Mouse (Mus musculus): Measurements from ENCODE around the gene Otof.

The Otof gene

DNA sequence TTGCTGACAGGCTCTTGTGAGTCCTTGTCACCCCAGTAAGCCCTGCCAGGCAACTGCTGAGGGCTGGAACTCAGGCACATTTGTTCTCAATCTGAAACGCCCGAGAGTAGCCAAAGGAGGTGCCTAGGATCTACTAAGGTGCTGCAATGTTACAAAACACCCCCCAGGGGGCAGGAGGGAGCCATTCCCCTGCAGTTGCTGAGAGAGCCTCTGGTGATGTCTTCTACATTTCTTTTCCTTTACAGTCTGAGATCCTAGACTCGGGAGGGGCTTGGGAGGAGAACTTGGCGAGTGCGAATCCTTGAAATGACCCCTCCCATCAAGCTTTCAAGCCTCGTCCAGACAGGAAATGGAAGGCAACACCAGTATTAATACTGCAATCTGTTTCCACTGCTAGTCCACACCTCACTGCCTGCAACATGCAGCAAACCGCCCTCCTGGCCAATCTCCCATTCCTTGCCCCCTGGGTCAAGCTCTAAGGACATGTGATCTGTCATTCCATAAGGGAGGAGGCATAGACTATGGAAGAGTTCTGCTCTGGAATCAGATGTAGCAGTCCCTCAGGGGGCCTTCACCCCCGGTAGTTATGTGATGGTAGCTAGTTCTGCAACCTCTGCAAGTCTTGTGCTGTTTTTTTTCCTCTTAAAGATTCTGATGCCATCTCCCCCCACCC lies 38.0 kb downstream of the Otof start:
- DNase-seq (ENCODE audit: low spot score in 2 of 2), result peak; percentile 54 to 71

DNA sequence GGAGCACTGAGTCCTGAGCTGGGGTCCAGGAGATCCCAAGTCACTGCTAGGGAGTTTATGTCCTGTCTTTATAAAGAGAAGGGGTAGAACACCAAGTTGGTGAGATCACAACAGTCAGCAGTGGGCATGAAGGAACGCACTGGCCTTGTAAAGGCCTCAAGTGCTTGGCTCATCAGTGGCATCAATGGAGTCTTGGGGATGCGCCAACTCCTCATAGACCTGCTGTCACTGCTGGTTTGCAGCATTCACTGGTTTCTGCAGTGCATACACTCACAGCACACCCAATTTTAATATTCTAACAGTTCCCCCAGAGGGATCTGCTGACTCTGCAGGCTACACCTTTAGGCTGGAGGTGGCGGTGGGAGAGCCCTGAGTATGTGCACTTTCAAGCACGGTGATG lies 38.6 kb downstream of the Otof start:
- DNase-seq (ENCODE audit: low spot score in 2 of 2), result peak in 1 of 2 experiments; percentile 20

DNA sequence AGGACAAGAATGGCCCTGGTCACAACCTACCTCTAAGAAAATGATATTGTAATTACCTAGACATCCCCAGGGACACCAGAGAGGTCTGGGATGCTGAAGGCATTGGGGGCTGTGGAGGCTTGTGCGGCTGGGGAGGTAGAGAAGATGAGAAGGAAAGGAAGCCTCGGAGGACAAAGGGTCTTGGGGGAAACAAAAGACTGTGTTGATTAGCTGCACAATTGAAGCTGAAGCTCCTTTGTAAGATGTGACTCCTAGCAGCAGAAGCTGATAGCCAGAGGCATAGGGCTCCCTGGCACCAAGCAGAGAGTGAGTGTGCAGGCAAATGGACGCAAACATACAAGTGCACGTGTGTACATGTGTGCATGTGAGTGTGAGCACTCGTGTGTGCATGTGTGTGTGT lies 45.1 kb downstream of the Otof start:
- DNase-seq (ENCODE audit: low spot score in 2 of 2), result no peak

- DNase-seq (ENCODE audit: low spot score in 2 of 2), result no peak
These were observed 45.9 kb downstream of the Otof start for GRCm38 (mm10) chr5:30415876-30416275.

GRCm38 (mm10) chr5:30415381-30415780 lies 46.4 kb downstream of the Otof start:
- DNase-seq (ENCODE audit: low spot score in 2 of 2), result no peak

GRCm38 (mm10) chr5:30411524-30411923 lies 50.2 kb downstream of the Otof start:
- DNase-seq (ENCODE audit: low spot score in 2 of 2), result no peak

DNA sequence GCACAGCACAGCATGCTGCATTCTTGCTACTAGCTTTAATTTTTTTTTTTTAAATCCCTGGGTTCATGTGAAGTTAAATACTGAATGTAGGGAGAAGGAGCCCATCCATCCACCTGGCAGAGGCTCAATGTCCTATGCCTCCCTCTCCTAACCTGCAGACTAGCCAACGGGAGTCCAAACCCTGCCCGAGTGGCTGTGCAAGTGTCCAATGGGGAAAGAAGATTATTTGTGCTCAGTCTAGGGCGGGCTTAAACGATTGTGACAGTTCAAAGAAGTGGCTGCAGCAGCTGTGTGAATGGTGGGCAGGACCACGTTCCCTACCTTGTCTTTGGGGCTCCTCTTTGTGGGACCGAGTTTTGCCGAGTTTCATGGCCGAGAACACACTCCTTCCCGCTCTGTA lies 54.9 kb downstream of the Otof start:
- peak in 1 of 2 experiments; percentile 14 for DNase-seq (ENCODE audit: low spot score in 2 of 2)

- no peak for DNase-seq (ENCODE audit: low spot score in 2 of 2)
These were observed 60.6 kb downstream of the Otof start for GRCm38 (mm10) chr5:30401165-30401564.

GRCm38 (mm10) chr5:30400521-30400920 lies 61.2 kb downstream of the Otof start:
- DNase-seq (ENCODE audit: low spot score in 2 of 2), result no peak

- peak; percentile 68 to 80 for DNase-seq (ENCODE audit: low spot score in 2 of 2)
These were observed 70.3 kb downstream of the Otof start for GRCm38 (mm10) chr5:30391473-30391872.

- no peak for DNase-seq (ENCODE audit: low spot score in 2 of 2)
These were observed 71.9 kb downstream of the Otof start for GRCm38 (mm10) chr5:30389836-30390235.

DNA sequence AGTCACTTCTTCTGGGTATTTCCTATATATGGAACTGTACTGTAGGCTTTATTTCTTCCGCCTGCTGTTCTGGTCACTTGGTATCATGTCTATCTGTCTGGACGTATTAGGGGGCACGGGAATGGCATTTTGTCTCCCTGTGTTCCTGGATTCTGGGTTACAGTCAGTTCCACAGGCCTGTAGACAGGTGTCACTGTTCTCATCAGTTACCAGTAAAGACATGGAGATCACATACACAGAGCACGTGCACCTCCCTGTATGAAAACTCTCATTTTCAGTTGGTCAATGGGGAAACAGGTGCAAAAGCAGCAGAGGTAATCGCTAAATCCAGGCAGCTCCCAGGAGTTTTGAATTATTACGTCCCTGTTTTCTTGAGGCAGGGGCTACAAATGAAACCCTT lies 74.0 kb downstream of the Otof start:
- DNase-seq (ENCODE audit: low spot score in 2 of 2), result no peak

GRCm38 (mm10) chr5:30382876-30383275 lies 78.9 kb downstream of the Otof start:
- no peak for DNase-seq (ENCODE audit: low spot score in 2 of 2)

GRCm38 (mm10) chr5:30369426-30369825 lies 92.3 kb downstream of the Otof start:
- DNase-seq (ENCODE audit: low spot score in 2 of 2), result no peak

DNA sequence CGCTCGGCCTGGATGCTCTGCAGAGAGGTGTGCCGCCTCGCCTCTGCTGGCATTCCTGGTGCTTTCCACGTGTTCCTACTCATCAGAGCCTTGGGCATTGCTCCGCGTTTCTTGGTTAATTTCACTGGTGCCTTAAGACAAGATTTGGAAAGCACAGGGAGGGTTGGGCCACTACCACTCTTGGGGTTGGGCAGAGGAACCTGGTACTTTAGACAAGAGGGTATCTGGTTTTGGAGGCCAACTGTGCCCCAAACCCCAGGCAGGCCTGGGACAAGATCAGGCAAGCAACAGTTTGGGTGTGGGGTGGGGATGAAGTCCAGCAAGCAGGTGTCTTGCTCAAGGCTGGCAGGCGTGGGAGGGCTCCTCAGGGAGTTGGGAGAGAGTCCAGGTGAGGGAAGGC lies 94.3 kb downstream of the Otof start:
- no peak for DNase-seq (ENCODE audit: low spot score in 2 of 2)

GRCm38 (mm10) chr5:30358436-30359099 lies 103.2 kb downstream of the Otof start:
- no peak for DNase-seq (ENCODE audit: low spot score in 2 of 2)

GRCm38 (mm10) chr5:30356647-30357046 lies 105.1 kb downstream of the Otof start:
- no peak for DNase-seq (ENCODE audit: low spot score in 2 of 2)

- no peak for DNase-seq (ENCODE audit: low spot score in 2 of 2)
These were observed 106.1 kb downstream of the Otof start for GRCm38 (mm10) chr5:30355559-30356159.

- no peak for DNase-seq (ENCODE audit: low spot score in 2 of 2)
These were observed 106.6 kb downstream of the Otof start for GRCm38 (mm10) chr5:30355114-30355513.

DNA sequence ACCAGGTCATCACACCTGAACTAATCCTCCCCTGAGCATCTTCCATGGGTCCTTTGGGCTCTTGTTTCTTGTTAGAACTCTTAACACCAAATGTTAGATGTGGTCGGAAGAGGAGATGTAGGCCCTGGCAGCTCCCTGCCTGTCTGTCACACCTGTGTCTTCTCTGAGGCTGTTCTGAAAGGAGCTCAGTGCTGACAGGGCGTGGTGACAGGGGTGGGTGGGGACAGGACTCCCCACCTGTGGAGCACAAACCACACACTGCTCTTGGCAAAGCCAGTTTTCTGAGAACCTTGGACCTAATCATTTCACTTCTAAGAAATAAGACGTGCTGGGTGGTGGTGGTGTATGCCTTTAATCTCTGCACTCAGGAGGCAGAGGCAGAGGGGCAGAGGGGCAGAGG lies 108.1 kb downstream of the Otof start:
- no peak for DNase-seq (ENCODE audit: low spot score in 2 of 2)

DNA sequence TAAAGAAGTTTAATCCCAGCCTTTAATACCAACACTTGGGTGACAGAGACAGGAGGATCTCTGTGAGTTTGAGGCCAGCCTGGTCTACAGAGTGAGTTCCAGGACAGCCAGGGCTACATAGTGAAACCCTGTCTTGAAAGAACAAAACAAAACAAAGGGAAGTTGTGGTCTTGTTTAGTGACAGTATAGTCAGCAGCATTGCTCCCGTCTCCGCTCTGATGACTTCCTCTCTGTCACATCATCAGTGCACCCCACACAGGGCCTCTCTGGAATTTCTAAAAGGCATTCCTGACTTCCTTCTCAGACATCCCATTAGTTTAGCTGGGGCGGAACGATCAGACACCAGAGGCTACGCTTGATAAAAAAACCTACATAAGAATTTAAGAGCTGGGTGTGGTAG lies 117.8 kb downstream of the Otof start:
- no peak for DNase-seq (ENCODE audit: low spot score in 2 of 2)

DNA sequence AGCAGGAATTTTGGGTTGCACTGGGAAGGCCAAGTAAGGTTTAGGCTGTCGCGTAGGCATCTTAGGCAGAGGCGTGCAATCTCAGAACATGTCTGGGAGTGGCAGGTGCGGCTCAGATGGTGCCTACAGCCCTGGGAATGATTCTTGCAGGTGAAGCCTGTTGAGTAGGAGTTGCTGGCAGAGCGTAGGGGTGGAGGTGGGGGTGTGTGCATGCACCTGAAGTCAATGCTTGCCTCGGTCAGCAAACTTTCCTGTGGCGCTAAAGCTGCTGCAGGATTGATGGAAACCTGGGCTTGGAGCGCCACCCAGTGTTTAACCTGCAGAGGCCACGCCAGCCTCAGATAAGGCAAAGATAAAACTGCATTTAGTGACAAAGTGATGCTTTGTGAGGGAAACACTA lies 118.6 kb downstream of the Otof start:
- DNase-seq (ENCODE audit: low spot score in 2 of 2), result peak in 1 of 2 experiments; percentile 62

DNA sequence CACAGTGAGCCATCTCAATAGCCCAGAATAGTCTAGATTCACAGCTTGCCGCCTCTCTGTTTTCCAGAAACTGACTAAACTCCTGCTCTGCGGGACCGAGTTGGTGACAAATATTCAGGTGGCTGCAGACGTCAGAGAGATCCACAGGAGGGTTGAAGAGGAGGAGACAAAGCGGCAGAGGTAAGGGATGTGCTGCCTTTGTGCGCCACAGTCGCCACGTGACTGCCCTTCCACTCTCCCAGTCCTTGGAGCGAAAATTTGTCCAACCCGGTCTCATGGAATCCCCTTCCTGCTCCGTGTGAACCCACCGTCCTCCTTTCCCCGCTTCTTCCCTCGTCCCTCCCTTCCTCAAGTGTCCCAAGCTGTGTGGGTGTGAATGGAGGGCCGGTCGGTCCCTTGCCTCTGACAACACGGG lies 119.1 kb downstream of the Otof start:
- no peak for DNase-seq (ENCODE audit: low spot score in 2 of 2)

Data from cerebellum, postnatal 4 days (tissue).